Mouse (Mus musculus) R1 (cell line): ENCODE measurements at regions not wholly inside any gene's neighbourhood (a gene's known extent, or its start where the extent isn't known, plus 50 kb on each side); places are given as distances from the start of the nearest gene placed in this dataset.

ENCODE experiments used
- DNase-seq: peaks from one replicate; pipeline ENCODE4 v3.0.0-alpha.2; 2018; ENCODE audit warnings: low read depth, low spot score

- no peak for DNase-seq
Measured at GRCm38 (mm10) chr8:115428528-115429290, 278.9 kb downstream of the Maf start.

GRCm38 (mm10) chr8:115428022-115428421 lies 279.6 kb downstream of the Maf start:
- DNase-seq, result no peak

- DNase-seq, result no peak
Measured at GRCm38 (mm10) chr8:115427490-115427889, 280.1 kb downstream of the Maf start.

- DNase-seq, result no peak
Measured at GRCm38 (mm10) chr8:115426543-115426942, 281.1 kb downstream of the Maf start.

- DNase-seq, result no peak
Measured at GRCm38 (mm10) chr8:115425360-115425759, 282.2 kb downstream of the Maf start.

- no peak for DNase-seq
Measured at GRCm38 (mm10) chr8:115423682-115424081, 283.9 kb downstream of the Maf start.

- no peak for DNase-seq
Measured at GRCm38 (mm10) chr8:115423056-115423455, 284.5 kb downstream of the Maf start.

GRCm38 (mm10) chr8:115420536-115420935 lies 287.1 kb downstream of the Maf start:
- no peak for DNase-seq

GRCm38 (mm10) chr8:115420131-115420530 lies 287.5 kb downstream of the Maf start:
- DNase-seq, result no peak

GRCm38 (mm10) chr8:115418056-115418455 lies 289.5 kb downstream of the Maf start:
- DNase-seq, result no peak

- DNase-seq, result no peak
Measured at GRCm38 (mm10) chr8:115414061-115414473, 293.5 kb downstream of the Maf start.

- DNase-seq, result no peak
Measured at GRCm38 (mm10) chr8:115411756-115412155, 295.8 kb downstream of the Maf start.

- DNase-seq, result no peak
Measured at GRCm38 (mm10) chr8:115411061-115411460, 296.5 kb downstream of the Maf start.

- DNase-seq, result no peak
Measured at GRCm38 (mm10) chr8:115410191-115410590, 297.4 kb downstream of the Maf start.

- no peak for DNase-seq
Measured at GRCm38 (mm10) chr8:115407535-115407934, 300.1 kb downstream of the Maf start.

- DNase-seq, result no peak
Measured at GRCm38 (mm10) chr8:115403601-115404000, 304.0 kb downstream of the Maf start.

GRCm38 (mm10) chr8:115402471-115403197 lies 305.0 kb downstream of the Maf start:
- DNase-seq, result peak; percentile 15
